Mouse (Mus musculus): Measurements from ENCODE around the gene Cers6. TPM values are rescaled to one million over a fixed set of nuclear protein-coding genes. Genes with fewer than 3 reads are reported as not detected.
A peak's percentile ranks its signal among the peaks of the same experiment; 100 is the strongest.

Gene Cers6
- total and polyA plus RNA-seq, 2 experiments, result 3.9 to 16.0 TPM

GRCm38 (mm10) chr2:69128321-69128720 lies 267.1 kb downstream of the Cers6 start:
- TF ChIP-seq CTCF (IDR thresholded peaks at IDR 0.05; ENCODE audit: low read depth, low read length) (no peak), POLR2A (IDR thresholded peaks at IDR 0.05; ENCODE audit: extremely low read depth, insufficient read depth, low read length) (no peak)
- Histone ChIP-seq H3K27me3 (ENCODE audit: control insufficient read depth, insufficient read depth, low read length) (no peaks in the 10 kb centered on the region), H3K27ac (replicated peaks; ENCODE audit: insufficient read depth, low read depth, low read length) (peak overlapping the region; percentile 13; the same call in 1 of the 2 replicates), H3K36me3 (ENCODE audit: control insufficient read depth, insufficient read depth, low read length) (no peaks in the 10 kb centered on the region), H3K9ac (ENCODE audit: low read depth, low read length) (no peak overlapping the region), H3K79me2 (ENCODE audit: control insufficient read depth, insufficient read depth, low read length) (no peaks in the 10 kb centered on the region), H3K4me3 (ENCODE audit: insufficient read depth, low read depth, low read length) (no peak overlapping the region), H3K4me1 (ENCODE audit: control insufficient read depth, insufficient read depth, low read length) (peaks cover 7% of the 10 kb centered on the region)
- WGBS, result 93% methylated on average over 7 of the region's 7 CpGs
- DNase-seq (ENCODE audit: extremely low read depth, low read depth, low spot score), result no peak

- 69% methylated on average over 10 of the region's 10 CpGs for WGBS
- H3K79me2 ChIP-seq (ENCODE audit: control insufficient read depth, insufficient read depth, low read length), result no peaks in the 10 kb centered on the region
- no peak overlapping the region for H3K9ac ChIP-seq (ENCODE audit: low read depth, low read length)
- DNase-seq (ENCODE audit: extremely low read depth, low read depth, low spot score), result no peak
- H3K27ac ChIP-seq (replicated peaks; ENCODE audit: insufficient read depth, low read depth, low read length), result peak overlapping the region; percentile 60
- no peak overlapping the region for H3K4me3 ChIP-seq (ENCODE audit: insufficient read depth, low read depth, low read length)
- H3K4me1 ChIP-seq (ENCODE audit: control insufficient read depth, insufficient read depth, low read length), result peaks cover 7% of the 10 kb centered on the region
- TF ChIP-seq POLR2A (IDR thresholded peaks at IDR 0.05; ENCODE audit: extremely low read depth, insufficient read depth, low read length) (no peak), CTCF (IDR thresholded peaks at IDR 0.05; ENCODE audit: low read depth, low read length) (no peak)
- no peaks in the 10 kb centered on the region for H3K27me3 ChIP-seq (ENCODE audit: control insufficient read depth, insufficient read depth, low read length)
- no peaks in the 10 kb centered on the region for H3K36me3 ChIP-seq (ENCODE audit: control insufficient read depth, insufficient read depth, low read length)
Observed at GRCm38 (mm10) chr2:69128921-69129395, 267.7 kb downstream of the Cers6 start.

- peaks cover 7% of the 10 kb centered on the region for H3K4me1 ChIP-seq (ENCODE audit: control insufficient read depth, insufficient read depth, low read length)
- H3K27ac ChIP-seq (replicated peaks; ENCODE audit: insufficient read depth, low read depth, low read length), result peak overlapping the region; percentile 60
- DNase-seq (ENCODE audit: extremely low read depth, low read depth, low spot score), result no peak
- H3K27me3 ChIP-seq (ENCODE audit: control insufficient read depth, insufficient read depth, low read length), result no peaks in the 10 kb centered on the region
- H3K9ac ChIP-seq (ENCODE audit: low read depth, low read length), result no peak overlapping the region
- H3K79me2 ChIP-seq (ENCODE audit: control insufficient read depth, insufficient read depth, low read length), result no peaks in the 10 kb centered on the region
- no peaks in the 10 kb centered on the region for H3K36me3 ChIP-seq (ENCODE audit: control insufficient read depth, insufficient read depth, low read length)
- no peak for TF ChIP-seq POLR2A (IDR thresholded peaks at IDR 0.05; ENCODE audit: extremely low read depth, insufficient read depth, low read length)
- TF ChIP-seq CTCF (IDR thresholded peaks at IDR 0.05; ENCODE audit: low read depth, low read length), result no peak
- WGBS, result 73% methylated on average over 7 of the region's 7 CpGs
- no peak overlapping the region for H3K4me3 ChIP-seq (ENCODE audit: insufficient read depth, low read depth, low read length)
Observed at GRCm38 (mm10) chr2:69129425-69130210, 268.4 kb downstream of the Cers6 start.

DNA sequence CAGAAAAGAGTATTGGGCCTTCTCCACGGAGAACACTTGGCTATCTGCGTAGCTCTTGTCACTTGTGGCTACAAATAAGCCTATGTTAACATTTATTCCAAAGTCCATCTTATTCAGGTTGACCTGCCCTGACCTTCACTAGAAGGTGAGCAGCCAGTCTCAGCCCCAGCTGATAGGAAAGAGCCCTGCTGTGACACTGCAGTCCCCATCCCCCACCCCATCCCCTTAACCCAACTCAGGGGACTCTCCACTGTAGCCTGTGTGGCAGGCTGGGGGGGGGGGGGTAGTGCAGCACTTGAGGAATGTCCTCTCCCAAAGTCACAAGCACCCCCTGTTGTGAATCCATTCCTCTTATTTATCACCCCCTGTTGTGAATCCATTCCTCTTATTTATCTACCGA lies 270.8 kb downstream of the Cers6 start:
- no peak overlapping the region for H3K4me3 ChIP-seq (ENCODE audit: insufficient read depth, low read depth, low read length)
- no peaks in the 10 kb centered on the region for H3K36me3 ChIP-seq (ENCODE audit: control insufficient read depth, insufficient read depth, low read length)
- WGBS, result 13% methylated on average over 3 of the region's 3 CpGs
- DNase-seq (ENCODE audit: extremely low read depth, low read depth, low spot score), result peak; percentile 76
- H3K27ac ChIP-seq (replicated peaks; ENCODE audit: insufficient read depth, low read depth, low read length), result no peak overlapping the region
- no peaks in the 10 kb centered on the region for H3K27me3 ChIP-seq (ENCODE audit: control insufficient read depth, insufficient read depth, low read length)
- H3K4me1 ChIP-seq (ENCODE audit: control insufficient read depth, insufficient read depth, low read length), result peaks cover 14% of the 10 kb centered on the region
- TF ChIP-seq CTCF (IDR thresholded peaks at IDR 0.05; ENCODE audit: low read depth, low read length) (no peak), POLR2A (IDR thresholded peaks at IDR 0.05; ENCODE audit: extremely low read depth, insufficient read depth, low read length) (no peak)
- no peaks in the 10 kb centered on the region for H3K79me2 ChIP-seq (ENCODE audit: control insufficient read depth, insufficient read depth, low read length)
- H3K9ac ChIP-seq (ENCODE audit: low read depth, low read length), result no peak overlapping the region

- WGBS, result 55% methylated on average over 5 of the region's 5 CpGs
- peaks cover 17% of the 10 kb centered on the region for H3K4me1 ChIP-seq (ENCODE audit: control insufficient read depth, insufficient read depth, low read length)
- H3K36me3 ChIP-seq (ENCODE audit: control insufficient read depth, insufficient read depth, low read length), result no peaks in the 10 kb centered on the region
- peak; percentile 29 for DNase-seq (ENCODE audit: extremely low read depth, low read depth, low spot score)
- H3K9ac ChIP-seq (ENCODE audit: low read depth, low read length), result no peak overlapping the region
- TF ChIP-seq POLR2A (IDR thresholded peaks at IDR 0.05; ENCODE audit: extremely low read depth, insufficient read depth, low read length), result no peak
- TF ChIP-seq CTCF (IDR thresholded peaks at IDR 0.05; ENCODE audit: low read depth, low read length), result no peak
- no peak overlapping the region for H3K4me3 ChIP-seq (ENCODE audit: insufficient read depth, low read depth, low read length)
- no peaks in the 10 kb centered on the region for H3K27me3 ChIP-seq (ENCODE audit: control insufficient read depth, insufficient read depth, low read length)
- no peak overlapping the region for H3K27ac ChIP-seq (replicated peaks; ENCODE audit: insufficient read depth, low read depth, low read length)
- no peaks in the 10 kb centered on the region; the same call in 1 of the 2 replicates for H3K79me2 ChIP-seq (ENCODE audit: control insufficient read depth, insufficient read depth, low read length)
Observed at GRCm38 (mm10) chr2:69132488-69133040, 271.3 kb downstream of the Cers6 start.

DNA sequence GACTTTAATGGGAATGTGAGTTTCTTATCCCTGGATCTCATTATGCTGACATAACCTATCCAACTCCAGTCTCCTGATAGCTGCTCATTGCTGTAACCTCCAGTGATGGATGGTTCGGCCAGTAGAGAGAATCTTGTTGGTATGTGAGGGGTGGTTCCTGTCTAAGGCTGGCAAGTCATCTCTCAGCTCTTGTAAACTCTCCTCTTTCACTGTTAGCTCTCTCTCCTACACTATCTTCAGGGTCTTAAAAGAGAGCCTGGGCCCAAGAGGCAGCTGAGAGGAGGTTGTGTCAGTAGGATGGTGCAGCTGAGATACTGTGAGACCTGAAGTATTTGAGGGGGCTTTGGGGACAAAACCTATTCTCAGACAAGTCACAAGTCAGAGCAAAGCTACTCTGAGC lies 272.9 kb downstream of the Cers6 start:
- Histone ChIP-seq H3K4me1 (ENCODE audit: control insufficient read depth, insufficient read depth, low read length) (peaks cover 17% of the 10 kb centered on the region), H3K9ac (ENCODE audit: low read depth, low read length) (no peak overlapping the region), H3K79me2 (ENCODE audit: control insufficient read depth, insufficient read depth, low read length) (no peaks in the 10 kb centered on the region; the same call in 1 of the 2 replicates), H3K4me3 (ENCODE audit: insufficient read depth, low read depth, low read length) (no peak overlapping the region), H3K27ac (replicated peaks; ENCODE audit: insufficient read depth, low read depth, low read length) (no peak overlapping the region), H3K36me3 (ENCODE audit: control insufficient read depth, insufficient read depth, low read length) (no peaks in the 10 kb centered on the region), H3K27me3 (ENCODE audit: control insufficient read depth, insufficient read depth, low read length) (no peaks in the 10 kb centered on the region)
- 100% methylated on average over 1 of the region's 1 CpGs for WGBS
- DNase-seq (ENCODE audit: extremely low read depth, low read depth, low spot score), result no peak
- no peak for TF ChIP-seq POLR2A (IDR thresholded peaks at IDR 0.05; ENCODE audit: extremely low read depth, insufficient read depth, low read length)
- no peak for TF ChIP-seq CTCF (IDR thresholded peaks at IDR 0.05; ENCODE audit: low read depth, low read length)

All from liver, adult 2 months (tissue).